Mouse (Mus musculus) adrenal gland, adult 2 months (tissue): ENCODE data around the gene Dclk2. TPM values are rescaled to one million over a fixed set of nuclear protein-coding genes. Genes with fewer than 3 reads are reported as not detected.

Source experiments
- DNase-seq: peaks from one replicate; pipeline ENCODE4 v3.0.0; 2021
- polyA plus RNA-seq: library from polyadenylated mRNA; depleted of rRNA; stranded (reverse); fragments of >200 nt; gene quantifications from 2 replicates; pipeline ENCODE4 v1.2.3, GENCODE M21; 2012
- total RNA-seq, 2 experiments: library from RNA; stranded (reverse); gene quantifications; 2 replicates each; pipeline ENCODE4 v1.2.3; 2021

Dclk2 gene
- total and polyA plus RNA-seq, 3 experiments: 6.1 to 7.7 (median 6.1) TPM

GRCm38 (mm10) chr3:86894491-86894890 is 26.2 kb downstream of the Dclk2 start:
- DNase-seq: no peak

GRCm38 (mm10) chr3:86887512-86887911 is 33.1 kb downstream of the Dclk2 start:
- DNase-seq: no peak

GRCm38 (mm10) chr3:86885180-86885579 is 35.5 kb downstream of the Dclk2 start:
- no peak for DNase-seq

GRCm38 (mm10) chr3:86884481-86884880 is 36.2 kb downstream of the Dclk2 start:
- DNase-seq: no peak

GRCm38 (mm10) chr3:86883985-86884384 is 36.7 kb downstream of the Dclk2 start:
- no peak for DNase-seq

GRCm38 (mm10) chr3:86875912-86876311 is 44.7 kb downstream of the Dclk2 start:
- no peak for DNase-seq

GRCm38 (mm10) chr3:86873092-86873600 is 47.5 kb downstream of the Dclk2 start:
- peak; percentile 7 for DNase-seq

- no peak for DNase-seq
Observed at GRCm38 (mm10) chr3:86870952-86871351, 49.7 kb downstream of the Dclk2 start.

GRCm38 (mm10) chr3:86870411-86870810 is 50.2 kb downstream of the Dclk2 start:
- DNase-seq: no peak

- DNase-seq: no peak
Observed at GRCm38 (mm10) chr3:86868721-86869120, 51.9 kb downstream of the Dclk2 start.

- no peak for DNase-seq
Observed at GRCm38 (mm10) chr3:86863327-86864008, 57.2 kb downstream of the Dclk2 start.

- no peak for DNase-seq
Observed at GRCm38 (mm10) chr3:86862939-86863311, 57.7 kb downstream of the Dclk2 start.

- no peak for DNase-seq
Observed at GRCm38 (mm10) chr3:86862245-86862938, 58.3 kb downstream of the Dclk2 start.

- DNase-seq: no peak
Observed at GRCm38 (mm10) chr3:86859791-86860190, 60.9 kb downstream of the Dclk2 start.

- DNase-seq: no peak
Observed at GRCm38 (mm10) chr3:86858699-86859098, 62.0 kb downstream of the Dclk2 start.

- DNase-seq: no peak
Observed at GRCm38 (mm10) chr3:86857833-86858398, 62.7 kb downstream of the Dclk2 start.

- no peak for DNase-seq
Observed at GRCm38 (mm10) chr3:86852867-86853266, 67.8 kb downstream of the Dclk2 start.

- DNase-seq: no peak
Observed at GRCm38 (mm10) chr3:86851131-86851530, 69.5 kb downstream of the Dclk2 start.

- DNase-seq: no peak
Observed at GRCm38 (mm10) chr3:86850394-86851030, 70.1 kb downstream of the Dclk2 start.

GRCm38 (mm10) chr3:86849337-86849736 is 71.3 kb downstream of the Dclk2 start:
- no peak for DNase-seq

GRCm38 (mm10) chr3:86847536-86847935 is 73.1 kb downstream of the Dclk2 start:
- DNase-seq: no peak

- no peak for DNase-seq
Observed at GRCm38 (mm10) chr3:86846036-86846435, 74.6 kb downstream of the Dclk2 start.

GRCm38 (mm10) chr3:86845578-86845977 is 75.1 kb downstream of the Dclk2 start:
- no peak for DNase-seq
